Mouse (Mus musculus) liver, embryonic 14.5 days (tissue): ENCODE measurements around the gene Gm26938. TPM values are rescaled to one million over a fixed set of nuclear protein-coding genes. Genes with fewer than 3 reads are reported as not detected.
A peak's percentile ranks its signal among the peaks of the same experiment; 100 is the strongest.

ENCODE experiments used
- ATAC-seq: fragments of 200-750 bp; cut with Nextera tagmentation; 2 replicates; pipeline ENCODE4 v1.8.0; 2017; ENCODE audit warnings: moderate number of reproducible peaks, mild to moderate bottlenecking, moderate library complexity; ENCODE audit not compliant: insufficient read depth
- DNase-seq, 3 experiments: peaks; one replicate each; pipeline ENCODE4 v3.0.0-alpha.2; 2012 to 2013; ENCODE audit warnings: low read depth in 3 of 3, low spot score in 3 of 3
- H3K27ac ChIP-seq: fragments of 300-500 bp; sonication (generic); 2 replicates; pipeline ENCODE4 v1.5.1; 2014; ENCODE audit warnings: moderate library complexity, mild to moderate bottlenecking, control low read depth, inconsistent platforms
- H3K27me3 ChIP-seq: fragments of 300-500 bp; sonication (generic); 2 replicates; pipeline ENCODE4 v1.6.1; 2014; ENCODE audit warnings: mild to moderate bottlenecking, low read length, moderate library complexity; ENCODE audit not compliant: control insufficient read depth, insufficient read depth
- H3K36me3 ChIP-seq: fragments of 300-500 bp; sonication (generic); replicated peaks from 2 replicates; pipeline ENCODE4 v1.6.1; 2014; ENCODE audit warnings: low read depth; ENCODE audit not compliant: control insufficient read depth, insufficient read depth
- H3K4me1 ChIP-seq, 2 experiments: fragments of 200-500 bp in 1 of 2; fragments of 300-500 bp in 1 of 2; sonication (generic) in 1 of 2; replicated peaks; 2 replicates each; pipeline ENCODE4 v1.6.1; 2012 to 2014; ENCODE audit warnings: antibody characterized with exemption in 1 of 2, inconsistent platforms in 1 of 2, low read length in 1 of 2; ENCODE audit not compliant: control insufficient read depth in 2 of 2, insufficient read depth in 2 of 2
- H3K4me2 ChIP-seq: fragments of 300-500 bp; sonication (generic); 2 replicates; pipeline ENCODE4 v1.6.1; 2014; ENCODE audit warnings: low read depth, mild to moderate bottlenecking, control low read depth, moderate library complexity
- H3K4me3 ChIP-seq, 2 experiments: fragments of 200-500 bp in 1 of 2; fragments of 300-500 bp in 1 of 2; sonication (generic) in 1 of 2; 2 replicates each; pipeline ENCODE4 v1.5.1; 2012 to 2014; ENCODE audit warnings: low read depth in 2 of 2, low read length in 2 of 2, mild to moderate bottlenecking in 2 of 2, control low read depth in 1 of 2, inconsistent platforms in 1 of 2, moderate library complexity in 1 of 2; ENCODE audit not compliant: insufficient read depth in 1 of 2
- H3K9ac ChIP-seq: fragments of 300-500 bp; sonication (generic); replicated peaks from 2 replicates; pipeline ENCODE4 v1.6.1; 2014; ENCODE audit warnings: mild to moderate bottlenecking, control low read depth, moderate library complexity
- H3K9me3 ChIP-seq: fragments of 300-500 bp; sonication (generic); 2 replicates; pipeline ENCODE4 v1.6.1; 2016; ENCODE audit warnings: low read length, mixed read lengths; ENCODE audit not compliant: control insufficient read depth
- CTCF ChIP-seq: IDR thresholded peaks from 2 replicates; pipeline ENCODE4 v1.5.1; 2016; ENCODE audit warnings: antibody characterized with exemption, low read depth, control low read depth
- EP300 ChIP-seq: IDR thresholded peaks from 2 replicates; pipeline ENCODE4 v1.6.1; 2016; ENCODE audit warnings: antibody characterized with exemption, low read depth
- WGBS: fragments of 180-500 bp; shearing (Covaris S2); extraction: QIAGEN DNeasy Blood & Tissue Kit; methylation state at CpG from one replicate; pipeline ENCODE4 v1.1.7; 2014; ENCODE audit not compliant: insufficient replicate concordance; 5-methylcytosine and 5-hydroxymethylcytosine counted together
- polyA plus RNA-seq, 2 experiments: library from polyadenylated mRNA; depleted of rRNA in 1 of 2; stranded (reverse) in 1 of 2; unstranded in 1 of 2; fragments of >200 nt; fragmentation: Nextera tagmentation in 1 of 2; extraction: Ambion mirVana in 1 of 2; gene quantifications; 2 replicates each; pipeline versions ENCODE4 v1.2.1 to v1.2.3; 2012 to 2014

The Gm26938 gene
- polyA plus RNA-seq, 2 experiments: not detected

GRCm38 (mm10) chr5:139830734-139831133 is 4.5 kb upstream of the Gm26938 start:
- no peak overlapping the region for H3K9ac ChIP-seq
- no peak for TF ChIP-seq EP300
- no peak for TF ChIP-seq CTCF
- H3K4me2 ChIP-seq: no peak overlapping the region
- H3K4me1 ChIP-seq: peaks cover 0 to 7% of the 10 kb centered on the region in 2 experiments; a peak in 3 of 4 replicates
- no peak overlapping the region for H3K4me3 ChIP-seq
- no peaks in the 10 kb centered on the region for H3K36me3 ChIP-seq
- ATAC-seq: no peak
- H3K9me3 ChIP-seq: no peaks in the 10 kb centered on the region
- no peaks in the 10 kb centered on the region for H3K27me3 ChIP-seq
- H3K27ac ChIP-seq: no peak overlapping the region
- DNase-seq: no peak
- 38% methylated on average over 3 of the region's 3 CpGs for WGBS

DNA sequence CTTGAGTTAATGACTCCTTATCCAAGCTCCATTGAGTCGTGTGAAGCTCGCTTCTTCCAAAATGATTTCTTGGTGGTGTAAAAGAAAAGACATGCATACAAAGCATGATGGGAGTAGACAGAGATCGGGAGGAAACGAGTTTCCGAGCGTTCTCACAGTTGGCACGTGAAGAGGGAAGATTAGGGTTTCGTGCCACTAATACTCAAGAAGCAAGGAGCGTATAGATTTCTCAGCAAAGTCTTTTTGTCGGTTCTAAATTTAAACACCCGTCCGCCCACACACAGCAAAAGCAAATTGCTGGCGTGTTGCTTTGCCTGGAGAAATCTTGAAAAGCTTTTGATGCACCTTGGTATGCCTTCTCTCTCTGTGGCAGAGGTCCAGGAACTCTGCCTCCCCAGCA is 3.2 kb upstream of the Gm26938 start:
- Histone ChIP-seq H3K27ac (no peak overlapping the region), H3K9me3 (no peaks in the 10 kb centered on the region), H3K4me2 (no peak overlapping the region), H3K4me3 (no peak overlapping the region), H3K36me3 (peaks cover 2% of the 10 kb centered on the region; the same call in 1 of the 2 replicates), H3K4me1 (peaks cover 0 to 13% of the 10 kb centered on the region in 2 experiments; a peak in 3 of 4 replicates), H3K27me3 (no peaks in the 10 kb centered on the region), H3K9ac (no peak overlapping the region)
- no peak for DNase-seq
- ATAC-seq: no peak
- WGBS: 53% methylated on average over 13 of the region's 13 CpGs
- TF ChIP-seq CTCF (no peak), EP300 (no peak)

- DNase-seq (no peak), ATAC-seq (no peak)
- no peak overlapping the region for H3K4me2 ChIP-seq
- no peak for TF ChIP-seq EP300
- peak; percentile 56 for TF ChIP-seq CTCF
- 82% methylated on average over 1 of the region's 1 CpGs for WGBS
- H3K27ac ChIP-seq: no peak overlapping the region
- peaks cover 0 to 13% of the 10 kb centered on the region in 2 experiments; a peak in 3 of 4 replicates for H3K4me1 ChIP-seq
- no peaks in the 10 kb centered on the region for H3K27me3 ChIP-seq
- no peak overlapping the region for H3K9ac ChIP-seq
- H3K9me3 ChIP-seq: no peaks in the 10 kb centered on the region
- peaks cover 11% of the 10 kb centered on the region for H3K36me3 ChIP-seq
- no peak overlapping the region for H3K4me3 ChIP-seq
These were observed 1.4 kb upstream of the Gm26938 start for GRCm38 (mm10) chr5:139827593-139827992.

DNA sequence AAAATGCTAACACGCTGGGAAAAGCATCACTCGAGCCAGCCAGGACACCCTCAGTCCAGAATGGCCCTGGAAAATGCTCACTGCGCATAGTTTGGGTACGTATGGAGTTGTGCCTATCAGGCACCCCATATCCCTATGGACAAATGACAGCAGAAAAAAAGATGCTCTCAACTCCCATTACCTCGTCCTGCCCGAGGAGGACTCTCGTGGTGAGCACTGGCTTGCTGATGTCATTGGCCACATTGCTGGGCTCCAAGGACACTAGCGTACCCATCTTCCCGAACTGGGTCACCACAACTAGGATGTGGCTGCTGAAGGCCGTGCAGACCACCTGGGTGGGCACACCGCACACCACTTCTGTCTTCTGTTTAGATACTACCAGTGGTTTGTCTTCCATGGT is 260 bp downstream of the Gm26938 start:
- peaks cover 0 to 16% of the 10 kb centered on the region in 2 experiments; a peak in 3 of 4 replicates for H3K4me1 ChIP-seq
- ATAC-seq (no peak), DNase-seq (no peak)
- H3K4me3 ChIP-seq: peak overlapping the region; percentile 91 to 94
- H3K9ac ChIP-seq: peak overlapping the region; percentile 82
- peak overlapping the region; percentile 88 for H3K4me2 ChIP-seq
- no peaks in the 10 kb centered on the region for H3K27me3 ChIP-seq
- 26% methylated on average over 11 of the region's 11 CpGs for WGBS
- no peaks in the 10 kb centered on the region for H3K9me3 ChIP-seq
- no peak overlapping the region for H3K27ac ChIP-seq
- TF ChIP-seq EP300: no peak
- no peak for TF ChIP-seq CTCF
- H3K36me3 ChIP-seq: peaks cover 14% of the 10 kb centered on the region

GRCm38 (mm10) chr5:139824531-139824930 is 1.7 kb downstream of the Gm26938 start:
- H3K27me3 ChIP-seq: no peaks in the 10 kb centered on the region
- WGBS: 85% methylated on average over 10 of the region's 10 CpGs
- DNase-seq (no peak), ATAC-seq (no peak)
- peaks cover 0 to 14% of the 10 kb centered on the region in 2 experiments; a peak in 3 of 4 replicates for H3K4me1 ChIP-seq
- H3K4me3 ChIP-seq: no peak overlapping the region
- no peaks in the 10 kb centered on the region for H3K9me3 ChIP-seq
- H3K36me3 ChIP-seq: peaks cover 14% of the 10 kb centered on the region
- no peak overlapping the region for H3K27ac ChIP-seq
- peak overlapping the region; percentile 14; the same call in 1 of the 2 replicates for H3K4me2 ChIP-seq
- TF ChIP-seq CTCF: no peak
- TF ChIP-seq EP300: no peak
- H3K9ac ChIP-seq: no peak overlapping the region
